Mouse (Mus musculus) heart, embryonic 13.5 days (tissue): ENCODE data around the gene Blzf1. TPM values are rescaled to one million over a fixed set of nuclear protein-coding genes. Genes with fewer than 3 reads are reported as not detected.

Source experiments
- ATAC-seq: fragments of 200-750 bp; cut with Nextera tagmentation; 2 replicates; pipeline ENCODE4 v1.8.0; 2017; ENCODE audit warnings: moderate TSS enrichment; ENCODE audit not compliant: insufficient number of reproducible peaks, low FRiP score, low TSS enrichment; ENCODE audit errors: extremely low read depth
- H3K27ac ChIP-seq: fragments of 300-500 bp; sonication (generic); replicated peaks from 2 replicates; pipeline ENCODE4 v1.5.1; 2015; ENCODE audit warnings: moderate library complexity, mild to moderate bottlenecking, inconsistent platforms
- H3K27me3 ChIP-seq: fragments of 300-500 bp; sonication (generic); replicated peaks from 2 replicates; pipeline ENCODE4 v1.6.1; 2015; ENCODE audit warnings: mild to moderate bottlenecking, inconsistent platforms
- H3K36me3 ChIP-seq: fragments of 300-500 bp; sonication (generic); 2 replicates; pipeline ENCODE4 v1.6.1; 2015; ENCODE audit warnings: mild to moderate bottlenecking, inconsistent platforms
- H3K4me1 ChIP-seq: fragments of 300-500 bp; sonication (generic); 2 replicates; pipeline ENCODE4 v1.6.1; 2015; ENCODE audit warnings: inconsistent platforms
- H3K4me2 ChIP-seq: fragments of 300-500 bp; sonication (generic); 2 replicates; pipeline ENCODE4 v1.6.1; 2015; ENCODE audit warnings: inconsistent platforms, mild to moderate bottlenecking, moderate library complexity
- H3K4me3 ChIP-seq: fragments of 300-500 bp; sonication (generic); 2 replicates; pipeline ENCODE4 v1.5.1; 2015; ENCODE audit warnings: moderate library complexity, mild to moderate bottlenecking, inconsistent platforms
- H3K9ac ChIP-seq: fragments of 300-500 bp; sonication (generic); 2 replicates; pipeline ENCODE4 v1.6.1; 2015; ENCODE audit warnings: inconsistent platforms, mild to moderate bottlenecking, moderate library complexity
- H3K9me3 ChIP-seq: fragments of 300-500 bp; sonication (generic); 2 replicates; pipeline ENCODE4 v1.6.1; 2016; ENCODE audit warnings: inconsistent platforms
- WGBS: fragments of 180-500 bp; shearing (Covaris S2); methylation state at CpG from one replicate; pipeline ENCODE4 v1.1.7; 2015; ENCODE audit warnings: mixed read lengths; 5-methylcytosine and 5-hydroxymethylcytosine counted together
- polyA plus RNA-seq: library from polyadenylated mRNA; unstranded; fragments of >200 nt; fragmentation: Nextera tagmentation; extraction: Ambion mirVana; gene quantifications from 2 replicates; pipeline ENCODE4 v1.2.1, GENCODE M21; 2015

Blzf1 gene
- polyA plus RNA-seq, result 22.4 and 27.0 TPM in 2 replicates

GRCm38 (mm10) chr1:164307124-164307751 lies at the start of gene Blzf1:
Gene Blzf1, minus strand, starts transcription at chr1:164307489.
- ATAC-seq, result peak; percentile 98
- H3K4me2 ChIP-seq, result peak within 1 kb of the TSS; percentile 91
- WGBS, result under 1% methylated on average over 35 of the region's 35 CpGs
- peak within 1 kb of the TSS; percentile 65 for H3K4me3 ChIP-seq
- H3K4me1 ChIP-seq, result peaks cover 19% of the 10 kb centered on the region
- H3K27ac ChIP-seq, result peak within 1 kb of the TSS; percentile 71
- peaks cover 30% of the 10 kb centered on the region for H3K36me3 ChIP-seq
- H3K9ac ChIP-seq, result peak within 1 kb of the TSS; percentile 84
- no peaks in the 10 kb centered on the region for H3K27me3 ChIP-seq
- no peaks in the 10 kb centered on the region for H3K9me3 ChIP-seq

DNA sequence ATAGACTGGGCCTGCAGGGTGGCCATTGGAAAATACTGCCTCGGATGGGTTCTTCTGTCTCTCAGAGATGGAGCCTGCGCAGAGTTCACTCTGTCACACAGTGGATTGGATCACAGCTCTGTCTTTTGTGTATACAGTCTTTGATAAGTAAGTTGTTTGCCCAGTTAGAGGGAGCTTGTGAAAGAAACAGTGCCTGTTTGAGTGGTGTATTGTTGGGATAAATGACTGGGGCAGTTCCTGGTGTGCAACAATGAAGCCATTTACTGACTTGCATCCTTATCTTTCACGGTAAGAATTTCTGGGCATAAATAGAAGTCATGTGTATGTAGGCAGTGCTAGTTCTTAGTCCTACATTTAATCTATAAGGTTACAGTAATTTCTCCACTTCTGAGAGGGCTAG lies 46.2 kb upstream of the Blzf1 start:
- H3K4me3 ChIP-seq, result no peak overlapping the region
- H3K27me3 ChIP-seq, result no peaks in the 10 kb centered on the region
- no peak overlapping the region for H3K27ac ChIP-seq
- 56% methylated on average over 3 of the region's 3 CpGs for WGBS
- H3K9me3 ChIP-seq, result no peaks in the 10 kb centered on the region
- ATAC-seq, result no peak
- peaks cover 5% of the 10 kb centered on the region; the same call in 1 of the 2 replicates for H3K4me1 ChIP-seq
- H3K36me3 ChIP-seq, result peaks cover 6% of the 10 kb centered on the region
- no peak overlapping the region for H3K9ac ChIP-seq
- no peak overlapping the region for H3K4me2 ChIP-seq

GRCm38 (mm10) chr1:164342161-164342560 lies 34.9 kb upstream of the Blzf1 start:
- 83% methylated on average over 3 of the region's 3 CpGs for WGBS
- Histone ChIP-seq H3K9ac (no peak overlapping the region), H3K36me3 (peaks cover 27% of the 10 kb centered on the region), H3K27ac (no peak overlapping the region), H3K4me1 (peaks cover 4% of the 10 kb centered on the region; the same call in 1 of the 2 replicates), H3K27me3 (no peaks in the 10 kb centered on the region), H3K4me3 (no peak overlapping the region), H3K9me3 (no peaks in the 10 kb centered on the region), H3K4me2 (no peak overlapping the region)
- ATAC-seq, result no peak

GRCm38 (mm10) chr1:164335846-164336245 lies 28.6 kb upstream of the Blzf1 start:
- peaks cover 18% of the 10 kb centered on the region for H3K36me3 ChIP-seq
- no peak overlapping the region for H3K4me2 ChIP-seq
- H3K9me3 ChIP-seq, result no peaks in the 10 kb centered on the region
- H3K9ac ChIP-seq, result no peak overlapping the region
- WGBS, result 84% methylated on average over 4 of the region's 4 CpGs
- no peaks in the 10 kb centered on the region for H3K27me3 ChIP-seq
- H3K4me1 ChIP-seq, result peaks cover 4% of the 10 kb centered on the region; the same call in 1 of the 2 replicates
- ATAC-seq, result no peak
- no peak overlapping the region for H3K27ac ChIP-seq
- H3K4me3 ChIP-seq, result no peak overlapping the region

GRCm38 (mm10) chr1:164335435-164335834 lies 28.1 kb upstream of the Blzf1 start:
- ATAC-seq, result no peak

GRCm38 (mm10) chr1:164332559-164332958 lies 25.3 kb upstream of the Blzf1 start:
- H3K9ac ChIP-seq, result no peak overlapping the region
- no peaks in the 10 kb centered on the region for H3K27me3 ChIP-seq
- no peaks in the 10 kb centered on the region for H3K4me1 ChIP-seq
- no peak for ATAC-seq
- H3K27ac ChIP-seq, result no peak overlapping the region
- H3K4me2 ChIP-seq, result no peak overlapping the region
- no peak overlapping the region for H3K4me3 ChIP-seq
- WGBS, result 64% methylated on average over 11 of the region's 11 CpGs
- H3K9me3 ChIP-seq, result no peaks in the 10 kb centered on the region
- peaks cover 25% of the 10 kb centered on the region for H3K36me3 ChIP-seq

More at GRCm38 (mm10) chr1:164335435-164335834, 28.1 kb upstream of the Blzf1 start:
- Histone ChIP-seq H3K27ac (no peak overlapping the region), H3K4me2 (no peak overlapping the region), H3K4me3 (no peak overlapping the region), H3K36me3 (peaks cover 20% of the 10 kb centered on the region), H3K9me3 (no peaks in the 10 kb centered on the region), H3K27me3 (no peaks in the 10 kb centered on the region), H3K4me1 (peaks cover 4% of the 10 kb centered on the region; the same call in 1 of the 2 replicates), H3K9ac (no peak overlapping the region)
- 90% methylated on average over 3 of the region's 3 CpGs for WGBS

GRCm38 (mm10) chr1:164327764-164328163 lies 20.5 kb upstream of the Blzf1 start:
- Histone ChIP-seq H3K9ac (no peak overlapping the region), H3K27me3 (no peaks in the 10 kb centered on the region), H3K4me3 (no peak overlapping the region), H3K4me2 (no peak overlapping the region), H3K36me3 (peaks cover 11% of the 10 kb centered on the region), H3K4me1 (peaks cover 7% of the 10 kb centered on the region), H3K9me3 (no peaks in the 10 kb centered on the region), H3K27ac (no peak overlapping the region; the same call in 1 of the 2 replicates)
- WGBS, result 67% methylated on average over 7 of the region's 7 CpGs
- ATAC-seq, result no peak

DNA sequence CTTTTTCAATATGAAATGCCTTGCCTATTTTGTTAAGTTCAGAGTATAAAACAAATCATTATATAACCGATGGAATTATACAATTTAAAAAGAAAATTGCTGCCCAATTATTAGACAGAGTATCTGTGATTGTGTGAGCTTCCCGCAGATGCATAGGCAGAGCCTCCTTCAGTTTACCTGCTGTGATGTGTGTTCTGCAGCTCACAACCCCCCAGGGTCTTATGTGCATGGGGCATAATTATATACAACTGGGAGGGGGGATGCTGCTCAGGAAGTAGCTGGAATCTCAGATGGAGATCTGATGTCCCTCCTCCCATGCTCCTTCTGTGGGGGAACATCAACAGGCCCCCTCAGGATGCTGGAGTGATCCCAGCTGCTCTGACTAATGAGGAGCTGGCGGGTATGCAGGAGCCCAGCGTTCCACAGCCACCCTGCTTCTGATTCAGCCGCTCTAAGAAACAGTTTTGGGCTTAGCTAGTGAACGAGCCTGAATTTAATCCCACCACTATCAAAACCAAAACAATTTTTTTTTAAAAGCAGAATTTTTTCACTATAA lies 19.4 kb upstream of the Blzf1 start:
- 54% methylated on average over 6 of the region's 6 CpGs for WGBS
- no peak for ATAC-seq
- Histone ChIP-seq H3K27me3 (no peaks in the 10 kb centered on the region), H3K36me3 (peaks cover 11% of the 10 kb centered on the region), H3K4me2 (no peak overlapping the region), H3K4me3 (no peak overlapping the region), H3K27ac (0 out of 2 replicates have a peak overlapping the region, but pooled peaks have one; percentile 2), H3K4me1 (peaks cover 13% of the 10 kb centered on the region), H3K9ac (no peak overlapping the region), H3K9me3 (no peaks in the 10 kb centered on the region)

DNA sequence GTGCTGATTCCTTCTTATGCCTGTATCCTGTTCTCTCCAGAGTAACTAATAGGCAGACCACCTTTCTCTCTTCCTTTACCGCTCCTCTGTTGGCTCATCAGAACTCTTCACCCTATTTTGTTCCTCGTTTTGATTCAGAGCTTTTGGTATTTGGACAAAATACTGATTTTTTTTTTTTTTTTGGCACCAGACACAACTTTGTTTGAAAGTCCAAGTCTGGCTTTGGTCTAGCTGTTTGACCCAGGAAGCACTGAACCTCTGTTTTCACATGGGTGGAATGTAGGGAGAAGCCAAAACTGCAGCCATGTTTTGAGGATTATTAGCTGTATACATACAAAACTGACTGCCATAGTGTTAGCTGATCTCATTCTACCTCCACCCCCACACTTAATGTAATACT lies 17.6 kb upstream of the Blzf1 start:
- ATAC-seq, result no peak

DNA sequence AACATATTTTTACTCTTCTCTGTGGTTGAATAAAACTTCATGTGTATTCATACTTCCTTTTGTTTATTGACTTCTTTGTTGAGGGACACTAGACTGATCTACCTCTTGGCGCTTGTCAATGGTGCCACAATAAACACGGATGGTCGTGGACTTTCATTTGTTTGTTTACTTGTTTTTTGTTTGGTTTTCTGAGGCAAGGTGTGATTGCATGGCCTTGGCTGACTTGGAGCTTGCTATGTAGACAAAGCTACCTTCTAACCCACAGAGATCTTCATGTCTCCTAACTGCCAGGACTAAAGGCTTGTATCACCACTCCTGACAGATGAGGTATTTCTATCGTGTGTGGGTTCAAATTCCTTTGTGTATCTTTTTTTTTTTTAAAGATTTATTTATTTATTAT lies 16.9 kb upstream of the Blzf1 start:
- Histone ChIP-seq H3K4me3 (no peak overlapping the region), H3K9me3 (no peaks in the 10 kb centered on the region), H3K9ac (no peak overlapping the region), H3K27me3 (no peaks in the 10 kb centered on the region), H3K27ac (no peak overlapping the region), H3K4me1 (peaks cover 37% of the 10 kb centered on the region), H3K4me2 (no peak overlapping the region), H3K36me3 (peaks cover 4% of the 10 kb centered on the region; the same call in 1 of the 2 replicates)
- no peak for ATAC-seq
- 82% methylated on average over 4 of the region's 4 CpGs for WGBS

More for the DNA sequence above, 17.6 kb upstream of the Blzf1 start:
- WGBS, result 82% methylated on average over 2 of the region's 2 CpGs
- H3K27ac ChIP-seq, result no peak overlapping the region
- no peak overlapping the region for H3K4me2 ChIP-seq
- no peaks in the 10 kb centered on the region for H3K27me3 ChIP-seq
- H3K4me3 ChIP-seq, result no peak overlapping the region
- peaks cover 4% of the 10 kb centered on the region; the same call in 1 of the 2 replicates for H3K36me3 ChIP-seq
- peaks cover 30% of the 10 kb centered on the region for H3K4me1 ChIP-seq
- no peaks in the 10 kb centered on the region for H3K9me3 ChIP-seq
- H3K9ac ChIP-seq, result no peak overlapping the region

DNA sequence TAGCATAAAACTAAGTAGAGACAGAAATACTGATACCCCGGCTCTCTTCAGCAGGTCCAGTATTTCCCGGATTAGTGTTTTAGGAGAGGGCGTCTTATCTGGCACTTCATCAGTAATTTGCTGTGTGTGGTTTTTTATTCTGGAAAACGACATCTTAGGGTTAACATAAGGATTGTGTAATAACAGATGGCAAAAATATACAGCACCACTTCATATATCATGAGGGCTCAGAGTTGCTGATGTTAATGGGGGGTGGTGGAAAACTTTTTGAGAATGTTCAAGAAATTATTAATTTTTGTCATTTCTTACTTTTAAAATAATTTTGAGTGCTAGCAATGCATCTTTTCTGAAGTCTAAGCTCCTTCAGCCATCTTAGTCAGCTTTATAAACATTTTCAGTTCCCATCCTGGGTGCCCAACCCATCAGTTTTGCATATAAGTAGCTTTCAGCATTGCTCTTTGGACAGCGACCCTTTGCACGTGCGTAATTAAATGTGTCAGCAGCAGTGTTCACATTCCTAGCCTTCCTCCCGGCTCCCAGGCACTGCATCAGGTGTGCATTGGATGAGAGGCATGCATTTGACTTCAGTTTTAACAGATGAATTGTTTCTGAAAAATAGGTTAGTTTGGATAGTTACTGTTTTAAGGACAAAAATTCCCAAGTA lies 15.8 kb upstream of the Blzf1 start:
- Histone ChIP-seq H3K4me3 (no peak overlapping the region), H3K27ac (no peak overlapping the region), H3K36me3 (peaks cover under 1% of the 10 kb centered on the region; the same call in 1 of the 2 replicates), H3K4me2 (no peak overlapping the region), H3K9me3 (no peaks in the 10 kb centered on the region), H3K9ac (no peak overlapping the region), H3K27me3 (no peaks in the 10 kb centered on the region), H3K4me1 (peaks cover 41% of the 10 kb centered on the region)
- WGBS, result 68% methylated on average over 8 of the region's 8 CpGs
- ATAC-seq, result no peak
